Mouse (Mus musculus) G1E-ER4 (cell line): ENCODE results near the gene Ppp4c. TPM values are rescaled to one million over a fixed set of nuclear protein-coding genes. Genes with fewer than 3 reads are reported as not detected.

Experiments
- GATA1 ChIP-seq: IDR thresholded peaks from one replicate; pipeline ENCODE4 v1.8.0; 2012; ENCODE audit warnings: low read length, inconsistent platforms
- polyA plus RNA-seq: library from polyadenylated mRNA; stranded (reverse); fragments of >175 nt; gene quantifications from 2 replicates; pipeline ENCODE4 v1.2.3, GENCODE M21; 2012

The Ppp4c gene
- polyA plus RNA-seq, 1 experiment = 249 TPM

DNA sequence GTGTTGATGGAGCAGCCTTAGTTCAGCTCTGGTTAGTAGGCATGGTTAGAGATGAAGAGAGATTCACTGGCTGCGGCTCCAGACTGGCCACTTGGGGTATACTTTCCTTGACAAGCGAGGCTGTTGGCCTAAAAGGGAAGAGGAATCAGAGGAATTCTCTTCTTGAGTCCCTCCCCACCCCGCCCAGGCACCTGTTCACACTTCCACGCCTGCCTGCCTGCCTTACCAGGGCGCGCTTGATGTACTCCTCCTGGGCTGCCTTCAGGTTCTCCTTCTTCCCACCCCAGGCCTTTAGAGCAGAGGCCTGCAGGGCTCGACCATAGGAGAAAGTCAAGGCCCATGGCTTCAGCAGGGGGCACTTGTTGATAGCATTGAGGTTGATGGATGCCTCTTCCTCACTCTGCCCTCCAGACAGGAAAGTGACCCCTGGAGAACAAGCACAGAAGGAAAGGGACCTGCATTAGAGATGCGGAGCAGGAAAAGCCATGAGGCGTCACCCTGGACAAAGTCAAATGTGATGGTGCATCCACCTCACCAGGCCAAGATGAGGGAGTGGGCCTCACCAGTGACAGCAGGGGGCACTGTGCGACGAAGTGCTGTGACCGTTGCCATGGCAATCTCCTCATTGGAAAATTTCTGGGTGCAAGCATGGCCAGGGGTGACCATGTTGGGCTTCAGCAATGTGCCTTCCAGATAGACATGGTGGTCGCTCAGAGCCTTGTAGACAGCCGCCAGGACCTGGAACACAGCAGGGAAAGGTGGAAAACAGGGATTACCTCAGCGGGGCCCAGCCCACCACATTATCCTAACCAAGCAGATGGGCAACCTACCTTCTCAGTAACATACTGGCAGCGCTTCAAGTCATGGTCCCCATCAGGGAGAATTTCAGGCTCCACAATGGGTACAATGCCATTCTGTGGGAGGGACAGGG lies 3.4 kb upstream of the Ppp4c start:
- no peak for TF ChIP-seq GATA1

DNA sequence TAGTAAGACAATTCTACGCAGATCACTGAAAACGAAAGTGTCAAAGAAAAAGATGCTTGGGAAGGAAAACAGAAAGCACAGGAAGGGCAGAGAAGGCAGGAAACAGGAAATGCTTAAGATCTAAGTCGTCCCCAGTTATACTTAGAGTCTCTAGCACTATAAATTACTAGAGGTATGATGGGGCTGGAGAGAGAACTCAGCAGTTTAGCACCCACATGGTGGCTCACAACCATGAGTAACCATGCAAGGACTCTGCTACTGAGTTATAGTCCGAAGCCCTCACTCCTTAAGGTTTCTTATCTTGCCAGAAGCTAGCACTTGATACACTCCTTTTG lies 1.9 kb upstream of the Ppp4c start:
- TF ChIP-seq GATA1 = no peak

GRCm38 (mm10) chr7:126793456-126794270 lies 1.4 kb upstream of the Ppp4c start:
- TF ChIP-seq GATA1 = no peak

DNA sequence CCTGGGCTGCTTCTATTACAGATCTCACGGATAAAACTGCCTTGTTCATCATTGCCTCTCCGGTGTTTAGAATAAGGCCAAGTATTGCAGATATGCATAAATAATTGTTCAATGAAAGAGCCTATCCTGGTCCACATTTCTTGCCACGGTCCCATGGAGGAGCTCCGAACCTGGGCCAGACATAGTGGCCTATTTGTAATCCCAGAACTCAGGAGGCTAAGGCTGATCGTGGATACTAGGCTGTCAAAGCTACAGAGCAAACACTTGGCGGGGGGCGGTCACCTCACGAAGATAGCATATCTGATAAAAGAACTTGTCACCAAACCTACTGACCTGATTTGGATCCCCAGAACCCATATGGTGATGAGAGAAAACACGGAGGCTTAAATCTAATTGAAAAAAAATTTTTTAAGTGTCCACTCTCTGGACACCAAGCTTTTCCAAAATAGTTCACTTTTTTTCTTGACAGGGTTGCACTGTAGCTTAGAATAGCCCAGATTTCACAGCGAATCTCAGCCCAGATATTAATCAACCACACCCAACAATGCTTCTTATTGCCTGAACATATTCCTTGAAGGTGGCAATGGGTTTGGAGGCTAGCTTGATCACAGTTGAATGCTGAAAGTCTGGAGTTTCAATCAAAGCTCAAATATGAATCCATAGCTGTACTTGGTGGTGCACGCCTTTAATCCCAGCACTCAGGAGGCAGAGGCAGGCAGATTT lies 586 bp upstream of the Ppp4c start:
- no peak for TF ChIP-seq GATA1

DNA sequence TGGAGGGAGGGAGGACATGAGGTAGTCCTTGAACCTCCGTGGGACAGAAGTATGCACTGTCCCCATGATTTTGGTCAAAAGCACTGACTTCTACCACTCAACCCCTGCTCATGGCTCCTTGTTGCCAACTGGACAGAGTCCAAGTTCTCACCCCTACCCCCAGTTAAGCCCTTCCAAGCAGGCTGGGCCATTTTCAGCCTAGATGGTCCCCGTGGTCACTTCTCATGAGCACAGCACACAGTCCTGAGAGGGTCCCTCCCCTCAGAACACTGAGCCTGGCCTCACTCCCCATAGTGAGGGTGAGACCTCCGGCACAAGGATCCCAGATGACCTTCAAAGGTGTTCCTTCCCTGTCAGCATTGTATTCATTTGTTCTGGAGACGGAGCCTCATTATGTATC lies 3.2 kb downstream of the Ppp4c start:
- TF ChIP-seq GATA1 = no peak

DNA sequence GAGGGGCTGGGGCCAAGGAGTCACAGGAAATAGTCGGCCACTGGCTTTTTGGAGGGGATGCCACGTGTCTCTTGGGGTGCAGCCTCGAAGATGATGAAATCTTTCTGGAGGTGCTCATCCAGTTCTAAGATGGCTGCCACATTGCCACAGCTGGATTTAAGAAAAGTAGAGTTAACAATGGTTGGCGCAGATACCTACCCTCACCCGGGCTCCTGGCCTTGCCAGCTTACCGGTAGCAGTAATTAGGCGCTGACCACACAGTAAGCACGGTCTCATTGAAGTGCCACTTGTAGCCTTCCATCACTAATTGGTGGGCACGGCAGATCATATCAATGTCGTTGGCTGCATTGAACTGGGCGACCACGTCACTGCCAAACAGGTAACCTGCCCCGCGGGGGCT lies 6.2 kb downstream of the Ppp4c start:
- TF ChIP-seq GATA1 = no peak

DNA sequence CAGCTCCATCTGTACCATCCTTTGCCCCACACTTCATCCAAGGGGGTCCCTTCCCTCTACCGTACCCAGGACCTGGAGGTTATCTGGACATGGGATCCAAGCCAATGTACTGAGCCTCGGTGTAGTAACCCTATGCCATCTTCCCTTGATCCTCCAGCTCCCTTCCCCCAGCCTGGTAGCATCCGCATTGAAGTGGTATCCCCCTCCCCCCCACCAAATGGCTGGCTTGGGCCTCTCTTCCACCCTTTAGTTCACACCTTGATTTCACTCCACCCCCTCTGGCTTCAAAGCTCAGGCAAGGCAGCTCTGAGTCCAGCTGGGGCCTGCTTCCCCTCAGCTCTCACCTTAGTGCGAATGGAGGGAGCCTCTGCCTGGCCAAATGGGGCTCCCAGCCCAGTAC lies 7.2 kb downstream of the Ppp4c start:
- TF ChIP-seq GATA1 = no peak

- TF ChIP-seq GATA1 = no peak
These were observed 7.8 kb downstream of the Ppp4c start for GRCm38 (mm10) chr7:126784469-126784868.

GRCm38 (mm10) chr7:126782693-126783092 lies 9.6 kb downstream of the Ppp4c start:
- TF ChIP-seq GATA1 = no peak

- no peak for TF ChIP-seq GATA1
These were observed 10.5 kb downstream of the Ppp4c start for GRCm38 (mm10) chr7:126781661-126782370.

DNA sequence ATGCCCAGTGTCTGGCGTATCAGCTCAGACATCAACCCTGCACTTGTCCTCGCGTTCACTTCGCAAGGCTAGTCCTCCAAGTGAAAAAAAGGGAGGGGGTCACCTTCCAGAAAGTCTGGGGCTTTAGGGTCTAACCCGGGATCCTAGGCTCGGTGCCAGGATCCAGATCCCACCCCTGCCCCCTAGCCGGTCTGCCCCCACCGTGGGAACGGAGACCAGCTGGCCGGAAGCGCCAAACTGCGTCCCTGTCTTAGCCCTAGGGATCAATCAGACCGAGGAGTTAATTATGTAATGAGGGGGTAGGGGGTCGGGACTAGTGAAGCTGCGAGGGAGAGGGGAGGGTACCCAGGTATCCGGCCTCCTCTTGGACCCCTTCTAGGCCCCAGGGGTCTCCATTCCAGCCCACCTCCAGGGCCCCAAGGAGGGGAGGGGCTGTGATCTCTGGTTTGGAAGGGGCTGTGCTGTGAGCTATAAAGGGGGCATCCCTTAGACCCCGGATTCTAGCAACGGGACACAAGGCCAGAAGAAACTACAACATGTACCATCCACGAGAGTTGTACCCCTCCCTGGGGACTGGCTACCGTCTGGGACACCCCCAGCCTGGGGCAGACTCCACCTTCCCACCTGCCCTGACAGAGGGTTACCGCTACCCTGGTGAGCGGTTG lies 11.2 kb downstream of the Ppp4c start, which contains the start of gene Tbx6:
TSS of gene Tbx6 (plus strand) at position 513 of the 665 bp plus-strand sequence.
- TF ChIP-seq GATA1 = no peak

DNA sequence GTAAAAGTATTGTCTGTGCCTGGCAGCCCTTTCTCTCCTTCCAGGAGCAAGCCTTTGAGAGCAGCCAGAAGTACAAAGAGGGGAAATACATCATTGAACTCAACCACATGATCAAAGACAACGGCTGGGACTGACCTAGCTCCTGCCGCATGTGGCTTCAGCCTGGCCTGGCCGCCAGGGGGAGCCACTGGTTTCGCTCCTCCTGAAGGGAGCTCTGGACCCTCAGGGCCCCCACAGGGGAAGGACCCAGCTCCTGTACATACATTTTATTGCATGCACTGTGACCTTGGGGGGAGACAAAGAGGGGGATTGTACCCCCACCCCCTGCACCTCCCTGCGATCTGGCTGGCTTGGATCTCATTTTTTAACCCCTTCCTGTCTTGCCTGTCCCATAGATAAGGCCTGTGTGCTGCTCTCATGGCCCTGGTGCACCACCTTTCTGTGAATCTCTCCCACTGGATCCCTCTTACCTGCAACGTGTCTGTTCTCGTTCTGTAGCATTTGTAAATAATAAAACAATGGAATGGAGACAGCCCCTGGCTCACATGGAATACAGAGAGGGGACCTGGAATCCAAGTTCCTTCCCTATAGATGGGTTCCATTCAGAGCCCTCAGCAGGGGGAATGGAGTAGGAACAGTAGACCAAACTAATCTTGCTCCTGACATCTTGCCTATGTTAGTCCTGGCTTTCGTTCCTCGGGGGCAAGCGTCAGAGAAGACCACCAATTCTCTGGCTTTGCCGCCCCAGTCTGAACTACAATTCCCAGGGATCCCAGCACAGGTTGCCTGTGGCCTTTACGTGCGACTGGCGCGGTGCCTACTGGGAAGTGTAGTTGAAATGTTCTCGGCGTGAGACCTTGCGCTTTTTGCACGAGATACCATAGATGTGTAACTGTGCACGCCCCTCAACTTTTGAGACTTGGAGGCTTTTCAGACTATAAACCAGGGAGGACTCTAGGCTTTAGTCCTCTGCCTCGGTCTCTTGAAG lies 12.0 kb downstream of the Ppp4c start:
- TF ChIP-seq GATA1 = no peak

DNA sequence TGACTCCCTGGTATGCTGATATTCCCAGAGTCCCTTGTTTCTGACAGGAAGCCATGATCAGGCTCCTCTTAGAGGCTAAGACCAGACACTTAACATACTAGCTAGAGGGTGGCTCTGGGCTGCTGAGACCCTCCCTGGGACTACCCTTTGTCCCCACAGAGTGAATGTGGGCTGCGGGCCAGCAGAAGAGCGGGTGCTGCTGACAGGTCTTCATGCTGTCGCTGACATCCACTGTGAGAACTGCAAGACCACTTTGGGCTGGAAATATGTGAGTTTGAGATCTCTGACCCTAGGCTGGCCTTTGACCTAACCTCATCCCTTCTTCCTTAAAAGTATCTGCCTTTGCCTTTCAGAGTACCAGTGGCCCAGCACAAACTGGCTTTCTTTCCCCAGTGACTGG lies 14.1 kb downstream of the Ppp4c start:
- TF ChIP-seq GATA1 = no peak
